Mouse (Mus musculus): Measurements from ENCODE around the gene Smurf1.

Smurf1 gene

DNA sequence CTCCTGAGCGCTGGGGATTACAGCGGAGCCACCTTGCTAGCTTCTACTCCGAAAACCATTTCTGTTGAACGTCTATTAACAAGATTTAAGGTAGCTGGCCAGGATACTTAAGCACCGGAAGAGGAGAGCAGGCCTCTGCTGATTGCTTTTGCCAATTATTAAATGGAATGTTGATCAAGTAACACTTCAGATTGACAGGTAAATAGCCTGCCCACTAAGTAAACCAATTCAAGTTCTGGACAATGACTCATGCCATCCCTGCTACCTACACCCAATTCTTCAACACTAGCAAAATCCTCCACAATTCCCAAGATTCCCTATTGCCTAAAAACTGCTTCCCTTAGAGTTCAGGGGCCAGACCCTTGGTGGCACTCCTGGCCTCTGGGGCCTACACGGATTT is 48.5 kb downstream of the Smurf1 start:
- intact Hi-C loops (cut with DNase I): no loop called here

DNA sequence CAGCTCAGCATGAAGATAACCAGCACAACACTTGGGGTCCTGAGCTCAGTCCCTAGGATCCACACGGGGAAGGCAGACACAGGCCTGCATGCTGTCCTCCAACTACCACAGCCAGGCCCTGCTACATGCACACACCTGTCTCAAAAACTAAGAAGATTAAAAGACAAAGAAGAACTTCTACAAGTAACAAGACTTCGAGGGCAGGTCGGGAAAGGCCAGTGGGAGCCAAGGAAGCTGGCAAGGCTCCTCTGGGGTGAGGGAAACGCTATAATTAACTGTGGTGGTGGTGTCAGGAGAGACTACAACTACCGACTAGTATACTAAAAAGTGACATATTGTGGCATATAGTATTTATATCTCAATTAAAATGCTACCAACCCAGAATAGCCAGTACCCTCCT is 49.8 kb downstream of the Smurf1 start:
- intact Hi-C loops (cut with DNase I): no loop called here

DNA sequence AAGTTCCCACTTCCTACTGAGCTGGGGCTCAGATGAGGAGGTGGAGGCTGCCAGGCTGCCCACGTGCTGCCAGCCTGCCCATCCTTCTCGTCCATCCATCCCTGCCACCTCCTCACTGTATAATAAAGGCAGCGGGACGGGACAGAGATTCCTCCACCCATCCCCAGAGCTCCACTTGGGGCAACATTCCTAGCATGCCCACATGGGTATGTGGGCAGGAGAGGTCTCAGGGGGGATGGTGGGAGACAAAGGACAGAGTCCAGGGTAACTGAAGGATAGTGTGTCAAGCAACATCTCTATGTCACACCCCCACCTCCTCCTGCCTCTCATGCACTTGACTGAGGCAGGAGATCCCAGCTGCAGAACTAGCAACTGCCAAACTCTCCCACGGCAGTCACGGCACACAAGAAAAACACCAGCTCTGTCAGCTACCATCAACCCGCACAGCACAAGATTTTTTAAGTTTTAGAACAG is 51.2 kb downstream of the Smurf1 start:
- intact Hi-C loops (cut with DNase I): no loop called here

DNA sequence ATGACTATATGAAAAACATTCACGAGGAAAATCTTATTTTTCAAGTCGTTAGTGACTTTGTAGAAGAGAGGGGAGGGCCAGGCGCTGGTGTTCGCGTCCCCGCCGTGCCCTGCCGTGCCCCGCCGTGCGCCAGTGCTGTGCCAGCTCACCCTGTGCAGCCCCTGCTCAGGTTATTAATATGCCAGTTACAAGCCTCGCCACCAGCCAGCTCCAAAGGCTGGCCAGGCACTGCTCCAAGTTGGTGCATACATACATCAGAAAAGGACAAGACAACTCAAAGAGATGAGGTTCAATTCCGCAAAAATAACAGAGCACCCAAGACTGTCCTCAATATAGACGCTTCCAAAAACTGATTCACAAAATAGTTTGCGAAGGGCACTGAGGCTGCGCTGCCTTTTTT is 51.7 kb downstream of the Smurf1 start:
- intact Hi-C loops (cut with DNase I): no loop called here

DNA sequence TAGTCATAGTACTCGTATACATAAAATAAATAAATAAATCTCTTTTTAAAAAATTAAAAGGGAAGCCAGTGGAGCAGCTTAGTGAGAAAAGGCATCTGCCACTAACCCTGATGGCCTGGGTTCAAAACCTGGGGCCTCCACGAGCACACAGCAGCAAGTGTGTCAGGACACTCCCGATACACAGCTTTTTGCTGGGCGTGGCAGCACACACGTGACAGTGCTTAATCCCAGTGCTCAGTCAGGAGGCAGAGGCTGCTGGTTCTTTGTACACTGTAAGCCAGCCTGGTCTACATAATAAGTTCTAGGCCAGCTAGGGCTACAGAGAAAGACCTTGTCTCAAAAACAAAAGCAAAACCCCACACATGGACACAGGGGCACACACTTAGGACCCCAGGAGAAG is 52.3 kb downstream of the Smurf1 start:
- intact Hi-C loops (cut with DNase I): no loop called here

DNA sequence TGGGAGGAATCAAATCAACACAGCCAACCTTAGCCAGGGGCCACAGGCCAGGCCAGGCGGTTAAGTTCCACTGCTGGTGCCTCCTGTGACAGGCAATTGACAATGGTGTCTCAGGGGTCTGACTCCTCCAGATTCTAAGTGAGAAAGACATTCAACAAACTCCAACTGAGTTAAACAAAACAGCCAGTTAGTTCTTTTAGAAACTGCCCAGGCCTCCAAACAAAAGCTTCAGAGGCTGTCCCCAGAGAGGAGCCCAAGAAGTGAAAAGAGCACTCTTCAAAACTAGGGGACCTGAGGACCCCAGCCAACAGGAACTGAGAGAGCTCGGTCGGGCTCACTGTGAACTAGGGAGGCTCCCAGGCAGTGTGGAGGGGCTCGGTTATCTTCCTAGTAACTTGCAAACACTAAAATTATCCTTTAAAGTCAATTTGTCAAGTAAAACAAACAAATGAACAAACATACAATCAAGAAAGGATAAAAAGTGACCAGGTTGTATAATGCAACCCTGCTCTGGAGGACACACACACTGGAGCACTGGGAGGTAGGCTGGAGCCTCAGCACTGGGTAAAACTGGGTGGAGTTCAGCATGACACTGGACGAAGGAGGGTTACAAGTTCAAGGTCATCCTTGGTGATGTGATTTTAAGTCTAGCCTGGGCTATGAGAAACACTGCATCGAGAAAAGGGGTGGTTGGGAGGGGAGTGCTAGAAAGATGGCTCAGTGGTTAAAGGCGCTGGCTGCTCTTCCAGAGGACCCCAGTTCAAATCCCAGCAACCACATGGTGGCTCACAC is 52.9 kb downstream of the Smurf1 start:
- intact Hi-C loops (cut with DNase I): no loop called here

DNA sequence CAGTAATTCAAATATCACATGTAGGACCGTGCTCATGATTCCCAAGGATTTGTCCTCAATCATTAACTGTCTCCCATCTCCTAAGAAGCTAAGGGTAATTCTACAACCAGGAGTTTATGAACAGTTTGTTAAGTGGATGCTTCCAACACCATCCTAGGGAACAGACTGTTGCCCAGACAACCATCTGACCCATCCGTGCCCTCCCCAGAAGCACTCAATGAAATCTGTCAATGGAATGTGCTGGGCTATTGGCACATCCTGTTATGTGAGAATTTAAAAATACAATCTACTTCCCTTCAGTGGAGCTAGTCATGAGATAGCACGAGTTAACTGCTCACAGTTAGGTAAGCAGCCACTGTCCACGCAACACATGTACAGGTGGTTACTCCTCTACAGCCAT is 56.1 kb downstream of the Smurf1 start:
- intact Hi-C loops (cut with DNase I): no loop called here

DNA sequence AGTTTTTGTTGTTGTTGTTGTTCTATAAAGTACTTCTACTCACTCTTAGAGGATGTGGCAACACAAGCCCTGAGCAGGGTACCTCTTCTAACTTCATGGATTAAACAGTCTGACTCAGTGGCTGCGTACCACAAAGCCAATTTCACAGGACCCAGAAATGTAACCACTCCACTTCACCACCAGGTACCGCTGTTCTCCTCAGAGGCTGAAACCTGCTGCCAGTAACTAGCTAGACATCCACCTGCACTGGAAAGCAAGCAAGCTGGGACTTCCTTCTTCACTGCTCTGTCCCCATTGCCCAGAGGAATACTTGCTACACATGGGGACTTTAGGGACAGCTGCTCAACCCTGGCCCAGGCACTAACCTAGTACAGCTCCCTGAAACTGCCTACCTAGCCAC is 58.1 kb downstream of the Smurf1 start:
- intact Hi-C loops (cut with DNase I): no loop called here

DNA sequence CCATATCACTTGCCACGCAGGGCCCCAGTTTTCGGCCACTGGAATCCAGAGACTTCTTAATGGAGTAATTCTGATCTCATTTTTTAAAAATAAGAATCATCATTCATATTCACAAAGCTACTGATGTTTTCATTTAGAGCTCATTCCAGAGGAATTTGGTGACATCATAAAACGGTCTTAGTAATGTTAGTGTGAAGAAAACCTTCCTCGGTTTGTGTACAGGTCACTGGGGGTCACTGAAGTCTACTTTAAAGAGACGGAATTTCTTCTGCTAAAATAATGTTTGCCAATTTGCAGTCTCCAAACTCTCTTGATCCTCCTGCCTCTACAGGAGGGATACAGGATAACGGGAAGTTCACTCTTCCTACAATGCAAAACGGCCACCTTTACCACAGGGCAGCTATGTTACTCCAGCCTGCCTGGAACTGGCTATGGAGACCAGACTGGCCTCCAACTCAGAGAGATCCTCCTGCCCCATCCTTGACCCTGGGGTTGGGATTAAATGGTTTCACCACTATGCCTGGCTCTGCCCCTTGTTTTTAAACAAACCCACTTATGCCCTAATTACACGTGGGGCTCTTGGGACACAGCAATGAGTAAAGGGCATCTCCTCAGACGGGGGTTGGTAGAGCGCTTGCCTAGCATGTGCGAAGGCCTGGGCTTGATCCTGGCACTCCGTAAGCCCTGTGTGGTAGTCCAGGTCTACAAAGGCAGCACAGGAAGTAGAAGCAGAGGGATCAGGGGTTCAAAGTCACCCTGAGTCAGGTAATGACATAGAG is 61.1 kb downstream of the Smurf1 start:
- intact Hi-C loops (cut with DNase I): no loop called here

DNA sequence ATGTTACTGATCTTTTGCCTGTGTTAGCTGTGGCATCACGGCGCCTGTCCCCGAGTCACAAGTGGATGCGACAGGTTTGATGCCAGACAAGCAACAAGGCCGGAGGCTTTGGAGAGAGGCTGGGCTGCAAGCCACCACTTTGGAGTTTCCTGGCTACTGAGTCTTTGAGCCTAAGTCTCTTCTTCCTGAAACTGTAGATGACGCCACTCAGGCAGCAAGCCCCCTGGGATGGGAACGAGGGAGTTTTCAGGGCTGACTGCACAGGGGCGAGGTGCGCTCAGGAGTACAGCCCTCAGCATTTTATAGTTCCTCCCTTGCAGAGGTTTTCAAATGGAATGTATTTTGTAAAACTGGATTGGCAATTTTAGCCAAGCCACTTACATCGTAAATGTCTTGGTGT is 63.9 kb downstream of the Smurf1 start:
- intact Hi-C loops (cut with DNase I): no loop called here

DNA sequence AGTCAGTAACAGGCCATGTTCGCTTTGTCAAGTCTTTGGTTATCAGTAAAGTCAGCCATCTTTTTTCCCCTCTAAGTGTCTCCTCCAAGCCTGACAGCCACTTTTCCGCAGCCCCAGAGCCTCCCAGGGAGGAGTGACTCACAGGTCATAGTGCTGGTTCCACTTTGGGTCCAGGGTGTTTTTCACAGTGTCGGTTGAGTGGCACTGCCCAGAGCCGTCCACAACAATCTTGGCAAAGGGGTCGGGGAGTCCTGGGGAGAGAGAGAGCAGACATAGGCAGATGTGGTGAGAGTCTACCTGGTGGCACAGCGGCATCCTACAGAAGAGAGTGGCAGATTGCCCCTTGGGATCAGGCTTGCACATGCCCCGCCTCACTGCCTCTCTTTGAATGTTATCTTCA is 64.6 kb downstream of the Smurf1 start:
- intact Hi-C loops (cut with DNase I): no loop called here

DNA sequence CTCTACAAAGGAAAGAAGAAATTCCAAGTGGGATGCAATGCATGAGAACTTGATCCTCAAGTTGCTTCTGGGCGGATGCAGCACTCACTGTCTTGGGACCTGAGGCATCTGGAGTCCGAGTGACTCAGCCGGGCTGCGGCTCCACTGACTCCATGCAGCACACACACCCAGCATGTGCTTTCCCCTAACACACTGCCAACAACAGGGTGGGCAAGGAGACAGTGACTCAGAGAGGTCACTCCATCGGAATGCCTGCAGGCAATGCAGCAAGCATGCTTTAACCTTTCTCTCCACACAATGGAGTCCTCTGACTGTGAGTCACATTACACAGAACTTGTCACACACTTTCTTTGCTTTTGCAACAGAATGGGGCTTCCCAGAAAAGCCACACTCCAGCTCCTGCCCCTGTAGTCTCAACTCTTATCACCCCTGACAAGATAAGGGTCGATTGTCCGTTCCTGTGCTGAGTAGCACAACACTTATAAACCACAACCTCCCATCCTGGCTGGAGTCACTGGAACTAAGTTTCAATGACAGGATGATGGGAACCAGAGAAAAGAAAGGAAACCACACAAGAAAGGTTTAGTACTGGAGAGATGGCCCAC is 67.1 kb downstream of the Smurf1 start:
- intact Hi-C loops (cut with DNase I): loop anchor here (5.0 kb wide), 1 partner anchor 64 kb away; no protein-coding TSS in a partner anchor

DNA sequence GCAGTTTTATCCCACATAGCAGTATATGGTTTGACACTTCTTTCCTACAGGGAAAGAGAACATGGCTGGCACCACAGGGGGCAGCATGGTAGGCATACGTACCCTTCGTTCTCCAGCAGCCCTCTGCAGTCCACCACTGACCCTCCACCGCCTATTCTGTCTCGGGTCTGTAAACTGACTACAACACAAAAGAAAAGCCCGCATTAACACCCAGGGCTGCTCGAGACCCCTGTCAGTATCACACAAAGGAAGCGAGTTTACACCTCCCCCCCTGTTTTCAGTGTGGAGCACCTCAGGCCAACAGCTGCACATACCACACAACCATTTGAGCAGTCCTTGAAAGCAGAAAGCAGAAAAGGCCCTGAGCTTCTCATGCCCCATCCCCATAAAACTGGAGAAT is 67.8 kb downstream of the Smurf1 start:
- intact Hi-C loops (cut with DNase I): loop anchor here (5.0 kb wide), 1 partner anchor 64 kb away; no protein-coding TSS in a partner anchor

DNA sequence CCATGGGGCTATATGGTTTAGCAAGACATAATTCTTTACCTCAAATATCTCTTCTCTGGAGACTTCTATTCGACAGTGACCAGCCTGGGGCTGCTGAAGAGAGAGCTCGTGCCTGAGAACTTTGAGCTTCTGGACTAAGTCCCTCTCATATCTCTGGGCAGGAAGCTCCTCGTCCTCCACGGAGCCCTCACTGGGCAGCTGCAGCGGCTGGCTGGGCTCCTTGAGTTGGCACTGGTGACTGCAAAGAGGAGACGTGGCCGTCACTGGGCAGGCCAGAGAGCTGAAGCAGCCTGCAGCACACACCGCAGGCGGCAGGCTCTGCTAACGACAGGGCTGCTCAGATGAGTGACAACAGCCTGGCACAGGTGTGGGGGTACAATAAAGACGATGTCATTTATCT is 74.4 kb downstream of the Smurf1 start:
- intact Hi-C loops (cut with DNase I): no loop called here

DNA sequence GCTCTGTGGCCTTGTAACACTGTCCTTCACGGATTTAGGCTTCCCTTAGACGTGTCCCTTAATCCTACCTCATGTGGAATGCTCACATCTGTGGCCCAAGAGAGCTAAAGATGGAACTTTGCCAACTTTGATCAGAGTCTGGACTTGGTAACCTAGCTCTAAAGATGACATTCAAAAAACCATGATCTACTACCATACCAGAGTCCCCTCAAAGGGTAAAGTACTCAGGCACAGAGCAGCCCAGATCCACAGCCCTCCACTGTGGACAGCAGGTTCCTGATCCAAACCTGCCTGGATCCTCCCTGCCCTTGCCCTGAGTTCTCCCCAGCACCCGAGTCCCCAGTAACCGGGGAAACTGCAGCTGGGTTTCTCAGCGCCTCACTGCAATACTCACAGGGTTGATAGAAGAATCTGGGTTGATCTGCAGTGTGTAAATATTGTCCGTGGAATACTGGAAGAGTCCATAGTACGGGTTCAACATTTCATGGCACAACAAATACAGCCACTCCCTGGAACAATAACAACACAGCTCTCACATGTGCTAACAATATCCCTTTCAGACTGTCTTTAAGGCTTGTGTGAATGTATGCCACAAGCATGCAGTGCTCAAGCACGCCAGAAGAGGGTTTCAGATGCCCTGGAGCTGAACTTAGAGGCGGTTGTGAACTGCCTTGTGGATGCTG is 79.5 kb downstream of the Smurf1 start:
- intact Hi-C loops (cut with DNase I): no loop called here

DNA sequence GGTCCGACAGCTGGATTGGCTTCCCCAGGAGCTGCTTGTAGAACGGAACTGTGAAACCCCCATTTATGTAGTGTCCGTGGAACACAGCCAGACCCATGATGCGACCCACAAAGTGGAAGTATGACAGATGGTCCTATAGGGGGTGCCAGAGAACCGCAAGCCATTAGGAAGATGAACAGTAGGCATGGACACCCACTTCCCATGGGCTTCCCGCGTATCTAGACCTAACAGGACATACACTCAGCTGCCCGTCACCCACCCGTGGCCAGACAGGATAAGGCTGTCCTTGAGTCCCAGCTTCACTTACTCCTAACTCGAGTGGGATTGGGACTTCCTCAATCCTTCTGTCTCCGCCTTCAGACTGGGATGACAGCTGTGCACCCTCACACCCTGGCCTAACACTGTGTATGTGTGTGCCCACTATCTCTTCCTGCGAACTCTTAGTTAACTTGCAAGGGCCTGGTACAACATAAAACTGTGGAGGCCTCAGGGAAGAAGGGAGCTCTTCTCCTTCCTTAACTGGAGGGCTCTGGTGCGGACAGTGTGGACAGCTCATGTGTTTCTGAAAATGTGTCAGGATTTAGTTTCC is 80.9 kb downstream of the Smurf1 start:
- intact Hi-C loops (cut with DNase I): no loop called here

DNA sequence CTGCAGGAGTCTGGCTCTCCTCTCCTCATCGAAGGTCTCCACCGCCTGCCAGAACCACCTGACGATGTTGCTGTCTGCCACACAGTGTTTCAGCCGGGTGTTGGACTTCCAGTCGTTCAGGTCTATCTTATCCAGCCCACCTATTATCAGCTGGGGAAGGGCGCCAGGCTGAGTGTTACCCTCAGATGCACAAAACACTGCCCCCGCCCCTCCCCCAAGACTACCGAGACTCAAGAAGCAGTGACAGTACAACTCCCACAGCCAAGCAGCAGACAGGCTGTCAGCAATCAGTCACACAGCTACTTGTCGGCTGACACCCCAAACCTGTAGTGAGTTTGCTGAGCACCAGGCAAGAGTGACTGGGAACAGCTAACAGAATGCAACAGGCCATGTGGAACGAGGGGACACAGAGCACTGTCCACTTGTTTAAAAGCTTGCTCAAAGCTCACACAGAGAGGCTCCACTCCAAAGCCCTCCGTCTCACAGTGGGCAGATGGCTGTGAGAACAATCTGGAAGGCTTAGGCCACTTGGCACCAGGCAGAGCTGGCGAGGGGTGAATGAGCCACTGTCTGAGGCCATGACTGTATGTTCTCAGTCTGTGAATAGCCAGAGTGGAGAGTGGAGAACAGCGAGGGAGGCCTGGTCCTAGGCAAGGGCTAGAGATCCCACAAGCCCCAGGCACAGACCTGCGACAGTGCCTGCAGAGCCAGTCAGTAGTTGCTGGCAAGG is 83.8 kb downstream of the Smurf1 start:
- intact Hi-C loops (cut with DNase I): no loop called here

DNA sequence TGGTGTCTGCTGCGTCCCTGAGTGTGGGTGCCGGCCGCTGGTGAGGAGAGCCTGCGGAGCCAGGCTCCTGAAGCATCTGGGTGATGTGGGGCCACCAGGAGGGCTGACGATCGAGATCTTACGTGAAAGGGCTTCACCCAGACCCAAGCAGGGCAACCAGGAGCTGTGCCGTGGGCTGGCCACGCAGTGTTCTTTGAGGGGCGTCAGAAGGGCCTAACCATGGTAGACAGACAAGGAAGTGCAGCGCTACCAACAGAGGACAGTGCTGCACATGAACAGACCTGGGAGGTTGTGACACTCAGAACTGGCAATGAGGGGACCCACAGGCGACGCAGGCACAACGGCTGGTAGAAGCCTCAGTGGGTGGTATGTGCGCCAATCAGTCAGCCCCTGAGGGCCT is 88.6 kb downstream of the Smurf1 start:
- intact Hi-C loops (cut with DNase I): loop anchor here (5.0 kb wide), 1 partner anchor 40 kb away; no protein-coding TSS in a partner anchor

DNA sequence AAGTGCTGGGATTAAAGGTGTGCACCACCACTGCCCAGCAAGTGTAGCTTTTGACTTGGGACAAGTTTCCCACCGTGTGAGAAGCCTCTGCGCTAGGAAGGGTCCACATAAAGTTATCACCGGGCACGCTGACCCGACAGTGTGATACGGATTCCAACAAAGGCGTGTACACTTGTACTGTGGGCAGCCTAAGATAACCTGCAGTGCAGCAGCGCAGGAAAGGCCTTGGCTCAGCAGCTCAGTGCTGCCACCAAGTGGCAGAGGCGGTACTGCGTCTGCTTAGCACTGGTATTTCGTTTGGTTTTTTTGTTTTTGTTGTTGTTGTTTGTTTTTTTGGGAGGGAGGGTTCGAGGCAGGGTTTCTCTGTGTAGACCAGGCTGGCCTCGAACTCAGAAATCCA is 89.8 kb downstream of the Smurf1 start:
- intact Hi-C loops (cut with DNase I): loop anchor here (5.0 kb wide), 1 partner anchor 39 kb away; no protein-coding TSS in a partner anchor

DNA sequence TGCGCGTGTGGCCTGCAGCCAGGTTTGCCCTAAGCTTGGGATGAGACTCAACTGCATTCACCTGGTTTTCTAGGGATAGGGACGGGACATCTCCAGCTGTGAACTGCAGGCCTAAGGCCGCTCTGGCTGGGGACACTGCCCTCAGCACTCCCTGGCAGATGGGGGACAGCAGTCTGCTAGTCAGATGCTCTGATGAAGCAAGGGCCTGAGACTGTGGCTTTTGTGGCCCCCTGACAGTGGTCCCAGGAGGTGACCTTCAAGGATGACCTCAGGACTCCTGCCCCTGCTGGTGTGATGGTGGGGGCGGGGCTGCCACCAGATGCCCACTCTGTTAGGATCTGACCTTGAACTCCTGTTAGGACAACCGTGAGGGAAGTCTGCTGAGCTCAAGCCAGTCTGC is 90.4 kb downstream of the Smurf1 start:
- intact Hi-C loops (cut with DNase I): loop anchor here (5.0 kb wide), 1 partner anchor 38 kb away; no protein-coding TSS in a partner anchor
